Mouse (Mus musculus): ENCODE measurements around the gene Zfp503.

Zfp503 gene

GRCm38 (mm10) chr14:21993251-21994060 is 4.1 kb upstream of the Zfp503 start:
- peak; percentile 25 for DNase-seq (ENCODE audit: low read depth, low spot score)

- no peak for DNase-seq (ENCODE audit: low read depth, low spot score)
Measured at GRCm38 (mm10) chr14:21992321-21992885, 3.0 kb upstream of the Zfp503 start.

DNA sequence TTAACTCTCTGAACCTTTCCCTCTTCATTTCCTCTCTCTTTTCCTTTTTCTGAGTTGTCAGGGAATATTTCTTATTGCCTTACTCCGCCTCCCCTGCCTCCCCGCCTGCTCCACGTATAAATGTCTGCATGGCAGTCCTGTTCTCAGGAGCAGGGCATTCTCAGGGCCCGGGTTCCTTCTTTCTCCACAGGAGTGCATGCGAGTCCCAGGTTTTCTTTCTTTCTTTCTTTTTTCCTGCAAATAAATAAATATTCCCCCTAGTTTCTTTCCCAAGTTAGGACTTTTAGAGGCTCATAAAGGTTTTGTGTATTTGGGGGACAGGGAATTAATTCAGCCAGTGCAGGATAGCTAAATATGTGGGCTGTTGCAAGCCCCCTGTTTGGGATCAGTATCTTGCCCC is 2.5 kb upstream of the Zfp503 start:
- no peak for DNase-seq (ENCODE audit: low read depth, low spot score)

- DNase-seq (ENCODE audit: low read depth, low spot score), result peak; percentile 48
Measured at GRCm38 (mm10) chr14:21991251-21991780, 1.9 kb upstream of the Zfp503 start.

- peak; percentile 41 for DNase-seq (ENCODE audit: low read depth, low spot score)
Measured at GRCm38 (mm10) chr14:21990321-21991021, 1.1 kb upstream of the Zfp503 start.

DNA sequence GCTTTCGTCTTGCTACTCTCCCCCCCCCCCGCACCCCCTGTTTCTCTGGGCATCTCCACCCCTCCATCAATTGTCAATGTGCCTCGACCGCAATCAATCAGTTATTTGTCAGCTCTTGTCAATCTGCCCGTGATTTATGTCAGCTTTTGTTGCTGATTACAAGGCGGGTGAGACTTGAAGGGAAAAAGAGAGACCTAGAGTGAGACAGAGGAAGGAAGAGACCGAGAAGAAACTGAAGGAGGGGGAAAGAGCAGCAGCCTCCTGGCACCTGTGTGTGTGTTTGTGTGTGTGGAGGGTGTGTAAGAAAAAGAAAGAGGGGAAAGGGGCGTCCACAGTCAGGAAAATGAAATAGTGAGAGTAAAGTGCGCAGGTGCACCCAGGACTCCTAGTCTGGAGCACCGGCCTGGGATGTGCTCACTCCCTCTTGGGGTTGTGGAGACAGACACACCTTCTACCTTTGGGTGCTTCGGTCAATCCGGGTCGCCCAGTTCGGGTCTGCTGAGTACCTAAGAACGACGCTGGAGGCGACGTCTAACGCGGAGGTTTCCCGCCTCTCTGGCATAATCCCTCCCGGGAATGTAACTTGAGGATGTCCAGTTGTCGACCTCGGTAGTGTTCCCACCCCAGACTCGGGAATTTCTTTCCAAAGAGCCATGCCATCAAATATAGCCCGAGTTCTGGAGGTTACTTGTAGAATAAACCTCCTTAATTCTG is 667 bp downstream of the Zfp503 start:
- DNase-seq (ENCODE audit: low read depth, low spot score), result peak; percentile 51

- peak; percentile 86 for DNase-seq (ENCODE audit: low read depth, low spot score)
Measured at GRCm38 (mm10) chr14:21987660-21988576, 1.5 kb downstream of the Zfp503 start.

GRCm38 (mm10) chr14:21986733-21987659 is 2.4 kb downstream of the Zfp503 start:
- DNase-seq (ENCODE audit: low read depth, low spot score), result peak; percentile 63

DNA sequence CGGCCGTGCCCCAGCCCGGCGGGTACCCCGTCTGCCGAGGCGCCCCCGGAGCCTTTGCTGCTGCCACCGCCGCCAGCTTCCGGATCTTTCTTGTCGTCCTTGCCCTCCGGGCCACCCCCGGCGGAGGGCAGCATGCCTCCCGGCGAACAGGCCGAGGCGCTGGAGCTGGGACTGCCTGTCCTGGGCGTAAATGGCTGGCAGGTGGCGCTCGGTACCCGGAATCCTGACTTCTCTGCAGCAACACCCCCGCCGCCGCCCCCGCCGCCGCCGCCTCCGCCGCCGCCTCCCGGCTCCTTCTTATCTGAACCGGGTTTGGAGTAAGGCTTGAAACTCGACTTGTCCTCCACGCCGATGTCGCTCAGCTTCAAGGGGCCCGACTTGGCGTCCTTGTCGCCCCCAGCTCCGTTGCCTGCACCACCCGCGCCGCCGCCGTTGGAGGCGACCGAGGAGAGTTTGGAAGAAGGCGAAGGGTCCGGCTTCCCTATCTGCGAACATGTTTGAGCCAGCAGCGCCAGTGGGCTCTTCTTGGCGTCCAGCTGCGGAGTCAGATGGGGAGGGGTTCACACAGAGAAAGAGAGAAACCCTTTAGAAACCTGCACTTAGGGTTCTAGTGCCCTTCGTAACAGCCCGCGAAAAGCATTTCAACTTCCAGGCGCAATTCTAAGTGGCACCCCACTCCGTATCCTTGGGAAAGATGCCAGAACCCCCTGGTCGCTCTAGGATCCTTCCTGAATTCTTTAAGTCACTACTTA is 3.2 kb downstream of the Zfp503 start:
- peak; percentile 76 for DNase-seq (ENCODE audit: low read depth, low spot score)

GRCm38 (mm10) chr14:21985426-21985931 is 3.9 kb downstream of the Zfp503 start:
- peak; percentile 67 for DNase-seq (ENCODE audit: low read depth, low spot score)

DNA sequence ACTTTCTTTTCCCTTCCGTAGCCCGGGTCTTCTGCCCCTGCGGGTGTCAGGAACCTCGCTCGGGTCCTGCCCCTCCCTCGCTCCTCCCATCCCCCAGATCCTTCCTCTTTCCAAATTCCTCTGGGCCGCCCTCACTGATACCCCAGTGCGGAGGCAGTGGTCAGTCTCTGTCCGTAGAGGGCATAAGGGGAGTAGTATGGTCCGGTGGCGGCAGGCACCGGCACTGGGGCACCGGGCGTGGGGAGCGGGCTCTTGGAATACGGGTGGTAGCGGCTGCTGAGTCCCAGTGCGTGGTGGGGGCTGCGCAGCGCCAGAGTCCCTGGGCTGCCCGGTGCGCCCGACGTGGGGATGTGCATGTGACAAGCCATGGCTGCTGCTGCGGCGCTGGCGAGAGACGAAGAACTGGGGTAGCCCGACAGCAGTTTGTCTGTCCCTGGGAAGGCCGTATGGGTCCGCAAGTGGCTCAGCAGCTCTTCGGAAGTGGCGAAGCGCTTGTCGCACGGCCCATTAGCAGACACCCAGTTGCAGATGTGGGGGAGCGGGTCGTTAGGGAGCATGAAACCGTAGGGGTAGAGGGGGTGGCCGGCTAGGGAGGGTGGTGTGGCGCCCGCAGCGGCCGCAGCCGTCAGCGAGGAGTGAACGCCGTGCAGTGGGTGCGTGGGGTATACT is 4.5 kb downstream of the Zfp503 start:
- peak; percentile 67 for DNase-seq (ENCODE audit: low read depth, low spot score)

GRCm38 (mm10) chr14:21983950-21984730 is 5.3 kb downstream of the Zfp503 start:
- DNase-seq (ENCODE audit: low read depth, low spot score), result no peak

DNA sequence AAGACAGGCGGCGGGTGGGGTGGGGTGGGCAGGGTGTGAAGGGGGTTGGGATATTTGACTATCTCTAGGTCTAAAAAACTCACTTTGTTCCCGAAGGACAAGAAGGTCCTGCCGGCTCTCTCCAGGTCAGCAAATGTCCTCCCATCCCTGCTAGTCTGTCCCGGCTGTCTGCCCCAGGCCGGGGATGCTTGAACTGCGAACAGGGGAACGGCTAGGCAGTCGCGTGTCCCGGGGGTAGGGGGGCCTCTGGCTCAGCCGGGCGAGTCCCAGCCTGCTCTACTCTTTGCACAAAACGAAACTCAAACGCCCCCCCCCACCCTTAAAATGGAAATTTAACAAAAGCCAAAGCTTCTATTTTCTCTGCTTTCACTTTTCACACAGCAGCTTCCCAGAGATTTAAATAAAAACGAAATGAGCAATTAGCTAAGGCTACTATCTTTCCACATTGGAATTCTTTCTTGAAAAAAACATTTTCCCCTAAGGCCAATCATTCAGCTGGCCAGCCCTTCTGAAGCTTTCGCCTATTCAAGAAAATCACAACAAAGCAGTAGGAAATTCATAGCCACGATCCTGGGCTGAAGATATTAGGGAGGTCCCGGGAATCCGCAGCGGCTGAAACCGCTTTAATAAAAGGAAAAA is 6.0 kb downstream of the Zfp503 start:
- DNase-seq (ENCODE audit: low read depth, low spot score), result no peak

DNA sequence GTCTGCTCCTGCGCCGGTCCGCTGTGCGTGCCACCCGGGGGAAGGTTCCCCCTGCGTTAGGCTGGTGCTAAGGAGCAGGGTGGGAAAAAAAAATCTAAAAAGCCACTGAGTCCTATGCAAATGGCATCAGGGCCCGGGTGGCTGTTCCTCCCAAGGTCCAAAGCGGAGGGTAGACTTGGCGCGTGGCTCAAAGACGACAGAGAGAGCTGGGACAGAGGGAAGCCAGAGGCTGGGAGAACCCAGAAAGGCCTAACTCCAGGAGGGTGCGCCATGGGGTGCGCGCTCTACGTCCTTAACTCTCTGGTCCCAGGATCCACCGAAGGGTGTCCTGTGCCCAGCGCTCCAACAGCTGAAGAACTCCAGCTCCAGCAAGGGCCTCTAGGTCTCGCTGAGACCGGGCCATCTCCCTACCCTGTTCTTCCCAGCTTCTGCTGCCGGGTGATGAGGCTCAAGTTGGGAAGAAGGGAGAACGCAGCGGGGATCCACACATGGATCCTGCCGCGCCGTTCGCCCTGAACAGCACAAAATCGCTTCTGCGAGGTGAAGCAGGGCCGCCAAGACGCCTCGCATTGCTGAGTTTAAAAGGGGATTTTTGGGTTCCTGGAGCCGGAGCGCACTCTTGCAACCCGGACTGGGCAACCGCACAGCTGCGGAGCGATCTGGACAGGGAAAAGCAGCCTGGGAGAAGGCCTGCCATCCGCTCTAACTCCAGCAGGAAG is 6.7 kb downstream of the Zfp503 start:
- peak; percentile 49 for DNase-seq (ENCODE audit: low read depth, low spot score)

DNA sequence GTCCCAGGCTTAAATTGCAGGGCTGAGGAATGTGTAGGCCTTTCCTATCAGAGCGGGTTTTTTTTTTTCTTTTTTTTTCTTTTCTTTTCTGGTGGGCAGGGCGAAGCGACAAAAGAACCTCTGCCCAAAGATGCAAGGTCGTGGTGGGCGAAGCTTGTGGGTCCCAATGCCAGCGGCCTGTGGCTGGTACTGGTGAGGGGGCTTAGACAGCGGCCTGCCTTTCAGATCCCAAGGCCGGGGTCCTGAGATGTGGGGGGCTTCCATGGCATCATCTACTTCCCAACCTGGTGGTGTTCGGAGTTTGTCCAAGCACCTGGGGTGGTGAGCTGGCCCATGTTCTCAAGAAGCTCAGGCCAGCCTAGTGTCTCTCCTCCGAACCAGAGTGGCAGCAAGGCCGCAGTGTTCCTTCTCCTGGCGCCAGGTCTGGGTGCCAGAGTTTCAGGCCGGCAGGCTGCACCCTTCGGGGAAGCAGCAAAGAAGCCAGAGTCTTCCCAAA is 7.3 kb downstream of the Zfp503 start:
- DNase-seq (ENCODE audit: low read depth, low spot score), result peak; percentile 43

DNA sequence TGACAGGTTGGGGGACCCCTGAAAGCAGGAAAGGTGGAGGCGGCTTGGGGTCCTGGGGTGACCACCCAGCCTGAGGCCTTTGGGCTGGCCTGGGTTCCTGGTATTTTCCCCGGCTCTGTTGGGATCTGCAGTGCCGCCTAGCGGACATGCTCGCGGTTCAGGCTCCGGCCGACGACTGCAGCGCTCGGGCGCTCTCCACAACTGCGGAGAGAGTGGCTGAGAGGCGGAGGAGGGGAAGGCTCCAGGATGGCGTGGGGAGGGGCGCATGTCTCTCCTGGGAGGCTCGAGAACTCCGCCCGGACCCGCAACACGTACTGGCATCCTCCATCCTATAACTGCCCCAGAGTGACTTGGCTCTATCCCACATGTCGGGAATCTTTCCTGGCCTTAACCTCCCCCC is 7.9 kb downstream of the Zfp503 start:
- peak; percentile 88 for DNase-seq (ENCODE audit: low read depth, low spot score)
